Mouse (Mus musculus): ENCODE data around the gene Pth2.
"Not testable (repeated sequence)": the region's sequence is repeated elsewhere in the genome, so short reads cannot be mapped to it uniquely, and the experiment has no call there.

The Pth2 gene

GRCm38 (mm10) chr7:45173772-45174171 lies 7.0 kb upstream of the Pth2 start:
- DNase-seq (ENCODE audit: low read depth, low spot score): not testable (repeated sequence)

DNA sequence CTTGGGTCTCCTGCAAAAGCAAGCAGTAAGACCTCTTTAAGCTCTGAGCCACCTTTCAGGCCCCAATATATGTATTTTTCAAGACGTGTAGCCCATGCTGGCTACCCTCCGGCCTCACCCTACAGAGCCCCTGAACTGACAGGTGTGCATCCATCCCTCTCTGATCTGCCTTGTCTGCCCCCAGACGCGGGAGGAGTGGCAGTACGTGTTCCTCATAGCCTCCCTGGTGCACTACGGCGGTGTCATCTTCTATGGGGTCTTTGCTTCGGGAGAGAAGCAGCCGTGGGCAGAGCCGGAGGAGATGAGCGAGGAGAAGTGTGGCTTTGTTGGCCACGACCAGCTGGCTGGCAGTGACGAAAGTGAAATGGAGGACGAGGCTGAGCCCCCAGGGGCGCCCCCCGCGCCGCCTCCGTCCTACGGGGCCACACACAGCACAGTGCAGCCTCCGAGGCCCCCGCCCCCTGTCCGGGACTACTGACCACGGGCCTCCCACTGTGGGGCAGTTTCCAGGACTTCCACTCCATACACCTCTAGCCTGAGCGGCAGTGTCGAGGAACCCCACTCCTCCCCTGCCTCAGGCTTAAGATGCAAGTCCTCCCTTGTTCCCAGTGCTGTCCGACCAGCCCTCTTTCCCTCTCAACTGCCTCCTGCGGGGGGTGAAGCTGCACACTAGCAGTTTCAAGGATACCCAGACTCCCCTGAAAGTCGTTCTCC lies 6.1 kb upstream of the Pth2 start:
- DNase-seq (ENCODE audit: low read depth, low spot score): no peak

DNA sequence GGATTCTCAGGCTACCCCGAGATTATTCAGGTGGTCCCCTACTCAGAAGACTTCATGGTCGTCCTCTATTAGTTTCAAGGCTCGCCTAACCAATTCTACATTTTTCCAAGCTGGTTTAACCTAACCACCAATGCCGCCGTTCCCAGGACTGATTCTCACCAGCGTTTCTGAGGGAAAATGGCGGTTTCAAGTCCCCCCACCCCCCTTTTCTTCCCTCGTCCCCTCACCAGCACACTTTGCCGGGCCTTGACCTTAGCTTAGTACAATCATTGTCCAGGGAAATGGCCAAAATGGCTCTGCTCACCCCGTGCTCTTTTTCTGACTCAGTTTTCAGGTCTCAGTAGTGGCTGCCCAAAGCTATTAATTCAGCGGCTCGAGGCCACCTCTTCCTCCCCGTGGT lies 5.4 kb upstream of the Pth2 start:
- DNase-seq (ENCODE audit: low read depth, low spot score): no peak

GRCm38 (mm10) chr7:45175929-45176328 lies 4.9 kb upstream of the Pth2 start:
- no peak for DNase-seq (ENCODE audit: low read depth, low spot score)

GRCm38 (mm10) chr7:45176356-45176755 lies 4.4 kb upstream of the Pth2 start:
- no peak for DNase-seq (ENCODE audit: low read depth, low spot score)

DNA sequence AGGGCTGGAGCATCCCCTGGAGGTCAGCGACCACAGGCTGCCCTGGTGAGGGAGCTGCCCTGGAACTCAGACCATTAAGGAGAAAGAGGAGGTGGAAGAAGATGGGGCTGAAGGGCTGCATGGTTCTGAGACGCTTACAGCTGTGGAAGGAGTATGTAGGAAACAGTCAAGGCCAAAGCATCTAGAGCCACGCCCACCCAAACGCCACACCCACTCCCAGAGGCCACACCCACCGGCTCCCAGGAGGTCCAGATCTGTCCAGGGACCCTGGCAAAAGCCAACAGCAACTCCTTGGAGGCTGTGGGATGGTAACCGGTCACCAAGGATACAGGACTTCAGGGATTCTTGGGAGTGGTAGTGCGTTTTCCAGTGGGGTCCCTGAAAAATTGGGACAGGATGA lies 2.2 kb upstream of the Pth2 start:
- no peak for DNase-seq (ENCODE audit: low read depth, low spot score)

GRCm38 (mm10) chr7:45179469-45179868 lies 1.3 kb upstream of the Pth2 start, which contains the start of gene Gfy:
Gene Gfy, minus strand, starts transcription at chr7:45179569.
- DNase-seq (ENCODE audit: low read depth, low spot score): no peak

GRCm38 (mm10) chr7:45181540-45181939 lies 745 bp downstream of the Pth2 start:
- DNase-seq (ENCODE audit: low read depth, low spot score): no peak

- peak; percentile 82 for DNase-seq (ENCODE audit: low read depth, low spot score)
These were observed 1.4 kb downstream of the Pth2 start for GRCm38 (mm10) chr7:45182199-45182601.

GRCm38 (mm10) chr7:45182606-45183005 lies 1.8 kb downstream of the Pth2 start:
- no peak for DNase-seq (ENCODE audit: low read depth, low spot score)

DNA sequence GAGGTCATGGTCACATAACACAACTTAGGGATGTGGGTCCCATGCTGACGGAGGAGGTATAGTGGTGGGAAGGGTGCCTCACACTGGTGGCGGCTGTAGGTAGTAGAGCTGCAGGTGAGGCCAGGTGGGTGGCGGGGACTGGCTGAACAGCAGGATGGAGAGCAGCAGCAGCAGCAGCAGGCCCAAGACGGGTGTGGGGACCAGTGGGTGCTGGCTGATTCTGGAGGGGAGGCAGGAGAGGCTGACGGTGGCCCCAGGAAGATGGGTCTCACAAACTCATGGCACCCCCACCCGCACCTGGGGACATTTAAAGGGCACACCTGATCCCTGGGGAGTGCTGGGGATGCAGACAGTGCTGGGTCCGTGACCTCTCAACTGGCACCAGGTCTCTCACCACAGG lies 2.9 kb downstream of the Pth2 start:
- DNase-seq (ENCODE audit: low read depth, low spot score): no peak

GRCm38 (mm10) chr7:45185921-45186320 lies 5.1 kb downstream of the Pth2 start:
- no peak for DNase-seq (ENCODE audit: low read depth, low spot score)

- no peak for DNase-seq (ENCODE audit: low read depth, low spot score)
These were observed 8.8 kb downstream of the Pth2 start for GRCm38 (mm10) chr7:45189600-45189999.

DNA sequence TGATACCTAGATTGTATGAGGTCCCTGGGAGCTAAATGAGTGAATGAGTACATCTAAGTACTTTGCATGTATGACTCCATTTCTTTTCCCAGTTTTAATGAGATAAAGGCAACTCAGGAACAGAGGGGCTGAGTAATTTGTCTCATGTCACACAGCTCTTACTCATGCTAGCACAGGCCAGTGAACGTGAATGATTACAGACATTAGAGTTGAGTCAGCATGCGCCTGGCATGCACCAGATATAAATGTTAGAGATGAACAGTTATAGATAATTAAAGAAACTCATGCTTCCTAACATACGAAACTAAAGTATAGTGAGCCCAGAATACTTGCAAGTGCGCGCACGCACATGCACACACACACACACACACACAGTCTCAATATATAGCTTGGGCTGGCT lies 9.4 kb downstream of the Pth2 start:
- no peak for DNase-seq (ENCODE audit: low read depth, low spot score)

DNA sequence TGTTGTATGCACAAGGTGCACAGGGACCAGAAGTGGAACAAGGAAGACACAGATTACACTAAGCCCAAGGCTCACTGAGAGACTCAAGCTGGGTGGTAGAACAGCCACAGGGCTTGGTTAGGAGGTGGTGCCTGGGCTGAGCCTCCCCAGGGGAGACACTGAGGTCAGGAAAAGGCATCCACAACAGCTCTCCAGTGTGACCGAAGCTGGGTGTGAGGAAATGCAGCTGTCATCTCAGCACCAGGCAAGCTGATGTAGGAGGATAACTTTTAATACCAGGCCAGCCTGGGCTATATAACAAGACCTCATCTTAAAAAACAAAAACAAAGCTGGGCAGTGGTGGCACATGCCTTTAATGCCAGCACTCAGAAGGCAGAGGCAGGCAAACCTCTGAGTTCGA lies 10.4 kb downstream of the Pth2 start:
- DNase-seq (ENCODE audit: low read depth, low spot score): no peak

GRCm38 (mm10) chr7:45191803-45192363 lies 11.1 kb downstream of the Pth2 start:
- DNase-seq (ENCODE audit: low read depth, low spot score): peak; percentile 46

DNA sequence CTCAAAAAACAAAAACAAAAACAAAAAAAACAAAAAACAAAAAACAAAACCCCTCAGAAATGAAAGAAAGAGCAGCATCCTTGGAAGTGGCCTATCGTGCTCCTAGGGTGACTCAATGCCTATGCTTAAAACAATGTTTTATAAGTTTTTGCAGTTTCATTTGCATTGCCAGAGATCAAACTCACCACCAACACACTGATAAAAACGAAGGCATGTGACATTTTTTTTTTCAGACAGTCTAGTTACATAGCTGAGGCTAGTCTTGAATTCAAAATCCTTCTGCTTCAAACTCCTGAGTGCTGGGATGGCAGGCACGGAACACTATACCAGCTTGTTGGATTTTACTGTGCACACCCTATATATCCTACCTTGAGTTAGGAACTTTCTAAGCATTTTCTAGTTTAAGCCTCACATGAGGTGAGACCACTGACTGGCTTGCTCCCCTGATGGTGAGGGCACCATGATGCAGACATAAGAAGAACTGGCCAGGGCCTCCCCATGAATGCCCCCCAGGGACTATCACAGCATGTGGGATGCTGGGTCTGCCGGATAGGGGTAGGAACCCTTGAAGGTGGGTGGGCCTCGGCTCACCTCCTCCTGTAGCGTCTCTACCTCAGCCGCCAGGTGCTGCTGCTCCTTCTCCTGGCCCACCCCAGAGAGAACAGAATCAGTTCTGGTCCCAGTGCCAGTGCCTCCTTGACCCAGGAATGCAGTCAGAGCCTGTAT lies 12.0 kb downstream of the Pth2 start:
- no peak for DNase-seq (ENCODE audit: low read depth, low spot score)

DNA sequence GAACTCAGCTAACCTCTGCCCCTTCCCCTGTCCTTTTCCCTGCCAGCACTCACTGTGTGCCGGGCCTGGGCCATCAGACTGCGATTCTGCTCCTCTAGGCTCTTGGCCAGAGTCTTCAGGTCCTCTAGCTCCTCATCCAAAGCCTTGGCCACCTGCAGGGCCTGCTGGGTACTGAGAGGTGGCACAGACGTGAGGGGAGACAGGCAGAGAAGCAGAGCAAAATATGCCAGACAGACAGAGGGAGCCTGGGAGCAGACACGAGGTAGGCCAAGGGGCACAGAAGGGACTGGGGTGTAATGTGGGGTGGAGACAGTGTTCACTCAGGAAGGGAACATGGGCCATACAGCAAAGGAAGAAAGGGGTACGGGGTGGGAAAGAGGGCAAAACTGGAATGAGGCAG lies 12.6 kb downstream of the Pth2 start:
- no peak for DNase-seq (ENCODE audit: low read depth, low spot score)

- no peak for DNase-seq (ENCODE audit: low read depth, low spot score)
These were observed 13.3 kb downstream of the Pth2 start for GRCm38 (mm10) chr7:45193871-45194785.

- DNase-seq (ENCODE audit: low read depth, low spot score): no peak
These were observed 14.8 kb downstream of the Pth2 start for GRCm38 (mm10) chr7:45195341-45196175.

GRCm38 (mm10) chr7:45196176-45196535 lies 15.4 kb downstream of the Pth2 start:
- no peak for DNase-seq (ENCODE audit: low read depth, low spot score)
